Mouse (Mus musculus) CH12.LX (cell line): Measurements from ENCODE around the gene Krt12. TPM values are rescaled to one million over a fixed set of nuclear protein-coding genes. Genes with fewer than 3 reads are reported as not detected.

ENCODE experiments used
- DNase-seq: peaks from one replicate; pipeline ENCODE4 v3.0.0-alpha.2; 2013; ENCODE audit errors: extremely low read depth
- H3K27ac ChIP-seq: 2 replicates; pipeline ENCODE4 v1.5.1; 2012; ENCODE audit warnings: low read depth, mild to moderate bottlenecking, control low read depth, moderate library complexity; ENCODE audit not compliant: insufficient read depth
- H3K27me3 ChIP-seq: replicated peaks from 2 replicates; pipeline ENCODE3; 2012; ENCODE audit warnings: inconsistent platforms
- H3K36me3 ChIP-seq, 2 experiments: replicated peaks in 1 of 2; 2 replicates each; pipeline versions ENCODE3 to v1.6.1; 2012; ENCODE audit warnings: inconsistent platforms in 1 of 2, low read length in 1 of 2, mild to moderate bottlenecking in 1 of 2, mixed read lengths in 1 of 2, moderate library complexity in 1 of 2; ENCODE audit not compliant: control insufficient read depth in 1 of 2, insufficient read depth in 1 of 2
- H3K4me1 ChIP-seq, 2 experiments: 2 replicates each; pipeline ENCODE4 v1.6.1; 2012; ENCODE audit warnings: inconsistent platforms in 1 of 2, moderate library complexity in 1 of 2; ENCODE audit not compliant: insufficient read depth in 2 of 2, control insufficient read depth in 1 of 2
- H3K4me2 ChIP-seq: 2 replicates; pipeline ENCODE4 v1.6.1; 2012; ENCODE audit warnings: low read depth, mild to moderate bottlenecking, control low read depth; ENCODE audit not compliant: poor library complexity, insufficient read depth, severe bottlenecking
- H3K4me3 ChIP-seq, 3 experiments: fragments of 150-350 bp in 1 of 3; sonication (generic) in 1 of 3; replicated peaks in 1 of 3; 2 replicates each; pipeline versions ENCODE3 to v1.5.1; 2011 to 2012; ENCODE audit warnings: low read depth in 2 of 3, low read length in 2 of 3, mild to moderate bottlenecking in 2 of 3, moderate library complexity in 2 of 3, control low read depth in 1 of 3, improper control_type of control experiment in 1 of 3, inconsistent platforms in 1 of 3, mixed read lengths in 1 of 3; ENCODE audit not compliant: poor library complexity in 1 of 3
- H3K79me2 ChIP-seq: replicated peaks from 2 replicates; pipeline ENCODE4 v1.6.1; 2012; ENCODE audit warnings: mild to moderate bottlenecking, moderate library complexity; ENCODE audit not compliant: control insufficient read depth, poor library complexity, insufficient read depth, severe bottlenecking; ENCODE audit errors: extremely low read depth
- H3K9ac ChIP-seq: 2 replicates; pipeline ENCODE4 v1.6.1; 2012; ENCODE audit warnings: low read depth, mild to moderate bottlenecking, control low read depth, moderate library complexity; ENCODE audit not compliant: insufficient read depth
- H3K9me3 ChIP-seq: replicated peaks from 2 replicates; pipeline ENCODE3; 2012; ENCODE audit warnings: low read length, inconsistent platforms, mixed read lengths
- CHD2 ChIP-seq: IDR thresholded peaks from 2 replicates; pipeline ENCODE4 v1.6.1; 2011; ENCODE audit warnings: low read length, improper control_type of control experiment
- CTCF ChIP-seq, 2 experiments: IDR thresholded peaks in 1 of 2; conservative IDR thresholded peaks in 1 of 2; 2 replicates each; pipeline ENCODE4 v1.5.1; 2011 to 2012; ENCODE audit warnings: low read depth in 2 of 2, low read length in 2 of 2, improper control_type of control experiment in 1 of 2, inconsistent platforms in 1 of 2, mild to moderate bottlenecking in 1 of 2, moderate library complexity in 1 of 2
- E2F4 ChIP-seq: IDR thresholded peaks from 2 replicates; pipeline ENCODE4 v1.6.1; 2011; ENCODE audit warnings: low read depth, low read length, improper control_type of control experiment; ENCODE audit not compliant: insufficient replicate concordance
- ELF1 ChIP-seq: IDR thresholded peaks from 2 replicates; pipeline ENCODE4 v1.6.1; 2014; ENCODE audit warnings: low read depth, mild to moderate bottlenecking, inconsistent platforms, low read length, improper control_type of control experiment
- EP300 ChIP-seq: IDR thresholded peaks from 2 replicates; pipeline ENCODE4 v1.6.1; 2011; ENCODE audit warnings: low read length, improper control_type of control experiment
- ETS1 ChIP-seq: conservative IDR thresholded peaks from 2 replicates; pipeline ENCODE4 v1.6.1; 2012; ENCODE audit warnings: low read depth, mild to moderate bottlenecking, inconsistent platforms, low read length, improper control_type of control experiment, moderate library complexity
- GABPA ChIP-seq: IDR thresholded peaks from 2 replicates; pipeline ENCODE4 v1.6.1; 2012; ENCODE audit warnings: low read depth, low read length, improper control_type of control experiment, inconsistent platforms; ENCODE audit not compliant: insufficient replicate concordance
- HCFC1 ChIP-seq: IDR thresholded peaks from 2 replicates; pipeline ENCODE4 v1.6.1; 2012; ENCODE audit warnings: low read depth, mild to moderate bottlenecking, inconsistent platforms, low read length, improper control_type of control experiment
- JUND ChIP-seq: conservative IDR thresholded peaks from 2 replicates; pipeline ENCODE4 v1.6.1; 2011; ENCODE audit warnings: low read depth, low read length, improper control_type of control experiment
- KAT2A ChIP-seq: IDR thresholded peaks from 2 replicates; pipeline ENCODE4 v1.6.1; 2012; ENCODE audit warnings: low read length, improper control_type of control experiment, inconsistent platforms; ENCODE audit not compliant: insufficient replicate concordance
- MAFK ChIP-seq: IDR thresholded peaks from 2 replicates; pipeline ENCODE4 v1.6.1; 2011; ENCODE audit warnings: low read length, improper control_type of control experiment; ENCODE audit not compliant: insufficient replicate concordance
- MXI1 ChIP-seq: IDR thresholded peaks from 2 replicates; pipeline ENCODE4 v1.6.1; 2011; ENCODE audit warnings: mild to moderate bottlenecking, low read depth, low read length, improper control_type of control experiment
- NELFE ChIP-seq: IDR thresholded peaks from 2 replicates; pipeline ENCODE4 v1.6.1; 2011; ENCODE audit warnings: low read depth, low read length, improper control_type of control experiment
- RAD21 ChIP-seq: IDR thresholded peaks from 2 replicates; pipeline ENCODE4 v1.6.1; 2011; ENCODE audit warnings: low read depth, mild to moderate bottlenecking, low read length, improper control_type of control experiment, moderate library complexity
- RCOR1 ChIP-seq: conservative IDR thresholded peaks from 2 replicates; pipeline ENCODE4 v1.6.1; 2012; ENCODE audit warnings: low read depth, mild to moderate bottlenecking, inconsistent platforms, low read length, improper control_type of control experiment
- SMC3 ChIP-seq: IDR thresholded peaks from 2 replicates; pipeline ENCODE4 v1.6.1; 2011; ENCODE audit warnings: low read depth, low read length, improper control_type of control experiment
- TCF12 ChIP-seq: IDR thresholded peaks from 2 replicates; pipeline ENCODE4 v1.6.1; 2014; ENCODE audit warnings: low read depth, mild to moderate bottlenecking, inconsistent platforms, low read length, improper control_type of control experiment
- USF2 ChIP-seq: conservative IDR thresholded peaks from 2 replicates; pipeline ENCODE4 v1.6.1; 2011; ENCODE audit warnings: low read depth, low read length, improper control_type of control experiment
- ZC3H11A ChIP-seq: IDR thresholded peaks from 2 replicates; pipeline ENCODE4 v1.6.1; 2012; ENCODE audit warnings: low read depth, mild to moderate bottlenecking, inconsistent platforms, low read length, improper control_type of control experiment
- ZNF384 ChIP-seq: IDR thresholded peaks from 2 replicates; pipeline ENCODE4 v1.6.1; 2012; ENCODE audit warnings: low read depth, low read length, improper control_type of control experiment, inconsistent platforms
- dilution Hi-C: fragments of 300-500 bp; cut with MboI; formaldehyde crosslinking; loops from 2 replicates; pipeline ENCODE4 v1.14.3; 2020; ENCODE audit warnings: low sequenced_read_pairs; ENCODE audit not compliant: extremely low pct_unique_long_range_greater_than_20kb, extremely low pct_ligation_motif_present
- in situ Hi-C: fragments of 300-500 bp; cut with MboI; formaldehyde crosslinking; loops from 3 replicates; pipeline ENCODE4 v1.14.3; 2019; ENCODE audit warnings: low sequenced_read_pairs, low pct_ligation_motif_present, low pct_unique_long_range_greater_than_20kb, mixed read lengths
- polyA plus RNA-seq: library from polyadenylated mRNA; unstranded; fragments of >175 nt; gene quantifications from 2 replicates; pipeline ENCODE4 v1.2.1, GENCODE M21; 2012; ENCODE audit warnings: low read depth; ENCODE audit not compliant: insufficient read length
- total RNA-seq, 2 experiments: library from RNA; depleted of rRNA; stranded (reverse); fragments of 300-350 nt in 1 of 2; fragments of >200 nt in 1 of 2; gene quantifications; 2 replicates each; pipeline ENCODE4 v1.2.3; 2012 to 2014

The Krt12 gene
- total and polyA plus RNA-seq, 3 experiments: not detected

GRCm38 (mm10) chr11:99448769-99449168, 26.7 kb upstream of the Krt12 start:
- Histone ChIP-seq H3K36me3 (no peaks in the 10 kb centered on the region), H3K4me1 (no peaks in the 10 kb centered on the region), H3K79me2 (no peaks in the 10 kb centered on the region), H3K9ac (no peak overlapping the region), H3K27ac (no peak overlapping the region), H3K27me3 (peaks cover 90% of the 10 kb centered on the region), H3K4me3 (no peak overlapping the region), H3K9me3 (peaks cover 6% of the 10 kb centered on the region), H3K4me2 (no peak overlapping the region)
- in situ Hi-C loops (no loop called here), dilution Hi-C loops (no loop called here)
- no peak for TF ChIP-seq CTCF (conservative IDR thresholded peaks at IDR 0.05 in 1 of 2, IDR thresholded peaks at IDR 0.05 in 1 of 2; ENCODE audit: low read depth in 2 of 2, low read length in 2 of 2)
- no peak for DNase-seq

- no peaks in the 10 kb centered on the region for H3K79me2 ChIP-seq
- H3K27me3 ChIP-seq: peaks cover 85% of the 10 kb centered on the region
- no peak overlapping the region for H3K4me3 ChIP-seq
- dilution Hi-C loops: no loop called here
- peaks cover 6% of the 10 kb centered on the region for H3K9me3 ChIP-seq
- no peak overlapping the region for H3K27ac ChIP-seq
- no peaks in the 10 kb centered on the region for H3K36me3 ChIP-seq
- DNase-seq: no peak
- H3K9ac ChIP-seq: no peak overlapping the region
- no peak overlapping the region for H3K4me2 ChIP-seq
- in situ Hi-C loops: no loop called here
- TF ChIP-seq ZNF384 (no peak), EP300 (no peak), HCFC1 (no peak), TCF12 (no peak), JUND (no peak), ZC3H11A (no peak), RCOR1 (no peak), ETS1 (no peak), ELF1 (no peak), NELFE (no peak), KAT2A (no peak)
- H3K4me1 ChIP-seq: no peaks in the 10 kb centered on the region
These were observed 19.2 kb upstream of the Krt12 start for GRCm38 (mm10) chr11:99441220-99441619.

- Histone ChIP-seq H3K4me2 (no peak overlapping the region), H3K4me1 (no peaks in the 10 kb centered on the region), H3K36me3 (no peaks in the 10 kb centered on the region), H3K27ac (no peak overlapping the region), H3K27me3 (peaks cover 82% of the 10 kb centered on the region), H3K4me3 (no peak overlapping the region), H3K9ac (no peak overlapping the region), H3K9me3 (peaks cover 3% of the 10 kb centered on the region), H3K79me2 (no peaks in the 10 kb centered on the region)
- dilution Hi-C loops: no loop called here
- in situ Hi-C loops: no loop called here
- no peak for DNase-seq
- TF ChIP-seq E2F4 (no peak), RAD21 (no peak), CHD2 (no peak), GABPA (no peak), USF2 (no peak), ZNF384 (no peak), MAFK (no peak), EP300 (no peak), ZC3H11A (no peak), SMC3 (no peak), CTCF (conservative IDR thresholded peaks at IDR 0.05 in 1 of 2, IDR thresholded peaks at IDR 0.05 in 1 of 2; ENCODE audit: low read depth in 2 of 2, low read length in 2 of 2) (no peak), MXI1 (no peak), JUND (no peak)
These were observed 17.4 kb upstream of the Krt12 start for GRCm38 (mm10) chr11:99439465-99439864.
